Mouse (Mus musculus) spleen, adult 2 months (tissue): Measurements from ENCODE around the gene Smyd1. TPM values are rescaled to one million over a fixed set of nuclear protein-coding genes. Genes with fewer than 3 reads are reported as not detected.

Experiments used
- DNase-seq, 2 experiments: peaks; one replicate each; pipeline versions ENCODE4 v3.0.0 to v3.0.0-alpha.2; 2012 to 2021; ENCODE audit warnings: low spot score in 2 of 2, low read depth in 1 of 2
- H3K27ac ChIP-seq: fragments of 200-500 bp; 2 replicates; pipeline ENCODE4 v1.5.1; 2012; ENCODE audit warnings: low read length, inconsistent platforms; ENCODE audit not compliant: insufficient read depth
- H3K27me3 ChIP-seq: fragments of 200-500 bp; 2 replicates; pipeline ENCODE4 v1.6.1; 2012; ENCODE audit warnings: mild to moderate bottlenecking, moderate library complexity, low read length, inconsistent platforms; ENCODE audit not compliant: control insufficient read depth, insufficient read depth
- H3K36me3 ChIP-seq: fragments of 200-500 bp; 2 replicates; pipeline ENCODE4 v1.6.1; 2012; ENCODE audit warnings: mild to moderate bottlenecking, low read length, inconsistent platforms; ENCODE audit not compliant: control insufficient read depth, insufficient read depth
- H3K4me1 ChIP-seq: fragments of 200-500 bp; 2 replicates; pipeline ENCODE4 v1.6.1; 2011; ENCODE audit warnings: inconsistent platforms; ENCODE audit not compliant: control insufficient read depth, insufficient read depth, insufficient read length
- H3K4me3 ChIP-seq: fragments of 200-500 bp; 2 replicates; pipeline ENCODE4 v1.5.1; 2011; ENCODE audit warnings: mild to moderate bottlenecking, inconsistent platforms; ENCODE audit not compliant: insufficient read depth, insufficient read length; ENCODE audit errors: extremely low read depth
- CTCF ChIP-seq: fragments of 200-500 bp; IDR thresholded peaks from 2 replicates; pipeline ENCODE4 v1.5.1; 2011; ENCODE audit warnings: mild to moderate bottlenecking, inconsistent platforms; ENCODE audit not compliant: insufficient read depth, insufficient read length, insufficient replicate concordance; ENCODE audit errors: extremely low read depth
- POLR2A ChIP-seq: fragments of 200-500 bp; IDR thresholded peaks from 2 replicates; pipeline ENCODE4 v1.6.1; 2011; ENCODE audit warnings: low read depth, low read length, inconsistent platforms
- WGBS: fragments of 180-500 bp; shearing (Covaris S2); methylation state at CpG from one replicate; pipeline ENCODE4 v1.1.7; 2018; 5-methylcytosine and 5-hydroxymethylcytosine counted together
- polyA plus RNA-seq: library from polyadenylated mRNA; depleted of rRNA; stranded (reverse); fragments of >200 nt; gene quantifications from 2 replicates; pipeline ENCODE4 v1.2.3, GENCODE M21; 2012

Gene Smyd1
- polyA plus RNA-seq, 1 experiment = 0.48 TPM

DNA sequence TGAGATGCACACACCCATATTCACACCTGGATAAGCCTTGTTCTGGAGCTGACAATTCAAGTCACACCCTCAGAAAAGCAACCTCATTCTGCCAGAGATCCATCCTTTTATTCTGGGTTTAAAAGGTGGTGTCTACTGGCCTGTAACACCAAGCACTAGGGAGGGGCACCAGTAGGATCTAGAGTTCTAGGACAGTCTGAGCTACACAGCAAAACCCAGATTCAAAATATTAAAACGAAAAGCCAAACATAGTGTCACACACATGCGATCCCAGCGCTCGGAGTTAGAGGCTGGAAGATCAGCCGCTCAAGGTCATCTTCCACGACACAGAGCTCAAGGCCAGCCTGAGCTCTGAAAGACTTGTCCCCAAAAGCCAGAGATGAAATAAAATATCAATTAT is 67.6 kb downstream of the Smyd1 start:
- H3K4me1 ChIP-seq = no peaks in the 10 kb centered on the region
- no peak overlapping the region for H3K4me3 ChIP-seq
- no peak for TF ChIP-seq CTCF
- TF ChIP-seq POLR2A = no peak
- no peak for DNase-seq
- 95% methylated on average over 6 of the region's 6 CpGs for WGBS
- H3K36me3 ChIP-seq = no peaks in the 10 kb centered on the region
- 0 out of 2 replicates have a peak, but pooled peaks cover 1% of the 10 kb centered on the region for H3K27me3 ChIP-seq
- H3K27ac ChIP-seq = no peak overlapping the region

GRCm38 (mm10) chr6:71250951-71251350 is 71.1 kb downstream of the Smyd1 start:
- Histone ChIP-seq H3K4me1 (no peaks in the 10 kb centered on the region), H3K36me3 (no peaks in the 10 kb centered on the region), H3K4me3 (no peak overlapping the region), H3K27ac (no peak overlapping the region), H3K27me3 (no peaks in the 10 kb centered on the region)
- no peak for DNase-seq
- 75% methylated on average over 8 of the region's 8 CpGs for WGBS
- TF ChIP-seq POLR2A (no peak), CTCF (no peak)

GRCm38 (mm10) chr6:71249615-71250014 is 72.4 kb downstream of the Smyd1 start:
- H3K4me3 ChIP-seq = no peak overlapping the region
- 87% methylated on average over 3 of the region's 3 CpGs for WGBS
- H3K27ac ChIP-seq = no peak overlapping the region
- no peaks in the 10 kb centered on the region for H3K4me1 ChIP-seq
- H3K27me3 ChIP-seq = no peaks in the 10 kb centered on the region
- no peak for DNase-seq
- TF ChIP-seq POLR2A (no peak), CTCF (no peak)
- no peaks in the 10 kb centered on the region for H3K36me3 ChIP-seq

GRCm38 (mm10) chr6:71248420-71248819 is 73.6 kb downstream of the Smyd1 start:
- Histone ChIP-seq H3K27me3 (no peaks in the 10 kb centered on the region), H3K4me1 (no peaks in the 10 kb centered on the region), H3K27ac (no peak overlapping the region), H3K4me3 (no peak overlapping the region), H3K36me3 (no peaks in the 10 kb centered on the region)
- TF ChIP-seq POLR2A (no peak), CTCF (no peak)
- WGBS = 90% methylated on average over 1 of the region's 1 CpGs
- no peak for DNase-seq

- no peak for DNase-seq
- no peaks in the 10 kb centered on the region for H3K36me3 ChIP-seq
- no peaks in the 10 kb centered on the region for H3K27me3 ChIP-seq
- TF ChIP-seq POLR2A = no peak
- TF ChIP-seq CTCF = no peak
- WGBS = 88% methylated on average over 3 of the region's 3 CpGs
- no peaks in the 10 kb centered on the region for H3K4me1 ChIP-seq
- no peak overlapping the region for H3K4me3 ChIP-seq
- H3K27ac ChIP-seq = no peak overlapping the region
These were observed 78.8 kb downstream of the Smyd1 start for GRCm38 (mm10) chr6:71243258-71243657.

- TF ChIP-seq CTCF = no peak
- no peak for TF ChIP-seq POLR2A
- no peaks in the 10 kb centered on the region for H3K36me3 ChIP-seq
- no peak for DNase-seq
- H3K4me3 ChIP-seq = no peak overlapping the region
- 97% methylated on average over 1 of the region's 1 CpGs for WGBS
- no peaks in the 10 kb centered on the region for H3K4me1 ChIP-seq
- H3K27ac ChIP-seq = no peak overlapping the region
- no peaks in the 10 kb centered on the region for H3K27me3 ChIP-seq
These were observed 79.2 kb downstream of the Smyd1 start for GRCm38 (mm10) chr6:71242811-71243210.

DNA sequence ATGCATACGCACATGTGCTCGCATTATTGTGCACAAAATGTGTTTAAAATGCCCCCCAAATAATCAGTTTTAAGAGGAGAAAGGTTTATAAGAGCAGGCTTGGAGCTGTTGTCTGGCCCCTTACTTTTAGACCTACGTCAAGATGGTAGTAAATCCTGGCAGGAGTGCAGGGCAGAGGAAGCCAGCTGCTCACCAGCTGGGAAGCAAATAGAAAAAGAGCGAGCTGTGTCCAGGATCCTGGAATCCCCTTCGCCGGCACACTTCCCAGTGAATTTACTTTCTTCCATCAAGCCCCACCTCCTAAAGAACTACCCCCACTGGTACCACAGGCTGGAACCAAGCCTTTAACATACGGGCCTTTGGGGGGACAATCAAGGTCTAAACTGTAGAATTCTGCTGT is 81.2 kb downstream of the Smyd1 start:
- WGBS = 85% methylated on average over 7 of the region's 7 CpGs
- TF ChIP-seq CTCF (no peak), POLR2A (no peak)
- Histone ChIP-seq H3K4me3 (no peak overlapping the region), H3K27me3 (no peaks in the 10 kb centered on the region), H3K4me1 (no peaks in the 10 kb centered on the region), H3K36me3 (no peaks in the 10 kb centered on the region), H3K27ac (no peak overlapping the region)
- DNase-seq = no peak
